Mouse (Mus musculus) liver, postnatal 0 days (tissue): ENCODE results near the gene Tdo2.

Experiments used
- CTCF ChIP-seq: sonication (generic); IDR thresholded peaks from 2 replicates; pipeline ENCODE4 v1.5.1; 2016; ENCODE audit warnings: antibody characterized with exemption, low read depth
- EP300 ChIP-seq: IDR thresholded peaks from 2 replicates; pipeline ENCODE4 v1.6.1; 2016; ENCODE audit warnings: antibody characterized with exemption, low read depth, mild to moderate bottlenecking

DNA sequence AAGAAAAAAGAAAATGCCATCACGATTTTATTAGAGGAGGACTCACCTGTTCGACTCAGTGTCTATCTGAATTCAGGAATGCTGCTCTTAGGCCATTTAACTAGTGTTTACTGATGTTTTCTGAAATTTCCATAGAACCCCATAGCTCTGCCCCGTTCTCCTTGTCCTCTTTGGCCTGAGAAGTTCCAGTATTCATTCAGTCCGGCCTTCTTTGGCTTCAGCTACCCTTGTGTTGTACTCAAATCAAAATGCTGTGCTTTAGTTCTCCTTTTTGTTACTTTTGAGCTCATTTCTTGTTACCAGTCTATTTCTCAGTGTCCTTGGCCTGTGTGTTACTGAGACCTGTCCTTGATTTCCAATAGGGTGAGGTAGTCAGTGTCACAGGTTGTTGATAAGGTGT is 42.7 kb downstream of the Tdo2 start:
- TF ChIP-seq CTCF (no peak), EP300 (no peak)
